Mouse (Mus musculus) neural tube, embryonic 11.5 days (tissue): ENCODE results near the gene Tmem256. TPM values are rescaled to one million over a fixed set of nuclear protein-coding genes. Genes with fewer than 3 reads are reported as not detected.

Source experiments
- ATAC-seq: fragments of 200-750 bp; cut with Nextera tagmentation; 2 replicates; pipeline ENCODE4 v1.8.0; 2017; ENCODE audit warnings: moderate number of reproducible peaks, mild to moderate bottlenecking, moderate TSS enrichment, moderate library complexity; ENCODE audit not compliant: insufficient read depth, low FRiP score, low TSS enrichment
- DNase-seq: peaks from one replicate; pipeline ENCODE4 v3.0.0-alpha.2; 2015; ENCODE audit warnings: low spot score
- H3K27ac ChIP-seq: fragments of 300-500 bp; sonication (generic); 2 replicates; pipeline ENCODE4 v1.5.1; 2014; ENCODE audit warnings: low read depth, mild to moderate bottlenecking, low read length
- H3K27me3 ChIP-seq: fragments of 300-500 bp; sonication (generic); 2 replicates; pipeline ENCODE4 v1.6.1; 2014; ENCODE audit warnings: mild to moderate bottlenecking, low read length, mixed read lengths; ENCODE audit not compliant: control insufficient read depth, insufficient read depth
- H3K36me3 ChIP-seq: fragments of 300-500 bp; sonication (generic); 2 replicates; pipeline ENCODE4 v1.6.1; 2014; ENCODE audit warnings: mild to moderate bottlenecking, low read length, moderate library complexity, mixed read lengths; ENCODE audit not compliant: control insufficient read depth, insufficient read depth
- H3K4me1 ChIP-seq: fragments of 300-500 bp; sonication (generic); 2 replicates; pipeline ENCODE4 v1.6.1; 2014; ENCODE audit warnings: low read length, mixed read lengths; ENCODE audit not compliant: control insufficient read depth, insufficient read depth
- H3K4me2 ChIP-seq: fragments of 300-500 bp; sonication (generic); 2 replicates; pipeline ENCODE4 v1.6.1; 2014; ENCODE audit warnings: low read depth, mild to moderate bottlenecking, moderate library complexity
- H3K4me3 ChIP-seq: fragments of 300-500 bp; sonication (generic); 2 replicates; pipeline ENCODE4 v1.5.1; 2014; ENCODE audit warnings: low read depth, low read length
- H3K9ac ChIP-seq: fragments of 300-500 bp; sonication (generic); 2 replicates; pipeline ENCODE4 v1.6.1; 2014; ENCODE audit warnings: mild to moderate bottlenecking, low read length
- H3K9me3 ChIP-seq: fragments of 300-500 bp; sonication (generic); 2 replicates; pipeline ENCODE4 v1.6.1; 2016; ENCODE audit warnings: low read length; ENCODE audit not compliant: control insufficient read depth
- WGBS: fragments of 180-500 bp; shearing (Covaris S2); extraction: QIAGEN DNeasy Blood & Tissue Kit; methylation state at CpG from one replicate; pipeline ENCODE4 v1.1.7; 2014; 5-methylcytosine and 5-hydroxymethylcytosine counted together
- polyA plus RNA-seq: library from polyadenylated mRNA; unstranded; fragments of >200 nt; fragmentation: Nextera tagmentation; extraction: Ambion mirVana; gene quantifications from 2 replicates; pipeline ENCODE4 v1.2.1, GENCODE M21; 2014

The Tmem256 gene
- polyA plus RNA-seq, 1 experiment from 2014 or later: 289 TPM

DNA sequence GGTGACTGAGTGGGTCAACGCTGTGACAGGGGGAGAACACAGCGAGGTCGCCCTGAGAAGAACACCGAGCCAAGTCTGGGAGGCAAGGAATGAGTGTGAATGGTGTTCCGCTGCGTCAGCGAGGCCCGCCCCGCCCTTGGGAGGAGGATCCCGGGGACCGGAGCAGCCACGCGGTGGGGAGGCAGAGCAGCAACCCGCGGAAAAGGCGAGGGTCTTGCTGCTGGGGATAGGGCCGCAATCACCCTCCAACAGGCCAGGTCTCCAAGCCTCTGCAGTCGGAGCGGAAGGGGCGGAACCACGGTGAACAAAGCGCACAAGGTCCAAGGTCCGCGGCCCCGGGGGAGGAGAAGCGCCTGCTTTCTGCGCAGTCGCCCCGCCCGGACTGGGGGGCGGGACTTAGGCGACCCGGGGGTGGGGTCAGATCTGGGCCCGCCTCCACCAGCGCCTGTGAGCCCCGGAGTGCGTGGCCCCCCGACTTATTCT, 7.9 kb downstream of the Tmem256 start, which contains the start of gene Plscr3:
TSS of gene Plscr3 (plus strand) at position 179 of the 483 bp plus-strand sequence.
- Histone ChIP-seq H3K9ac (peak within 1 kb of the TSS; percentile 93), H3K9me3 (no peaks in the 10 kb centered on the region), H3K4me2 (peak within 1 kb of the TSS; percentile 90), H3K36me3 (peaks cover 5% of the 10 kb centered on the region), H3K4me1 (peaks cover 19% of the 10 kb centered on the region), H3K27ac (peak within 1 kb of the TSS; percentile 97), H3K4me3 (peak within 1 kb of the TSS; percentile 78), H3K27me3 (no peaks in the 10 kb centered on the region)
- DNase-seq (peak; percentile 96), ATAC-seq (peak; percentile 88)
- under 1% methylated on average over 38 of the region's 38 CpGs for WGBS

DNA sequence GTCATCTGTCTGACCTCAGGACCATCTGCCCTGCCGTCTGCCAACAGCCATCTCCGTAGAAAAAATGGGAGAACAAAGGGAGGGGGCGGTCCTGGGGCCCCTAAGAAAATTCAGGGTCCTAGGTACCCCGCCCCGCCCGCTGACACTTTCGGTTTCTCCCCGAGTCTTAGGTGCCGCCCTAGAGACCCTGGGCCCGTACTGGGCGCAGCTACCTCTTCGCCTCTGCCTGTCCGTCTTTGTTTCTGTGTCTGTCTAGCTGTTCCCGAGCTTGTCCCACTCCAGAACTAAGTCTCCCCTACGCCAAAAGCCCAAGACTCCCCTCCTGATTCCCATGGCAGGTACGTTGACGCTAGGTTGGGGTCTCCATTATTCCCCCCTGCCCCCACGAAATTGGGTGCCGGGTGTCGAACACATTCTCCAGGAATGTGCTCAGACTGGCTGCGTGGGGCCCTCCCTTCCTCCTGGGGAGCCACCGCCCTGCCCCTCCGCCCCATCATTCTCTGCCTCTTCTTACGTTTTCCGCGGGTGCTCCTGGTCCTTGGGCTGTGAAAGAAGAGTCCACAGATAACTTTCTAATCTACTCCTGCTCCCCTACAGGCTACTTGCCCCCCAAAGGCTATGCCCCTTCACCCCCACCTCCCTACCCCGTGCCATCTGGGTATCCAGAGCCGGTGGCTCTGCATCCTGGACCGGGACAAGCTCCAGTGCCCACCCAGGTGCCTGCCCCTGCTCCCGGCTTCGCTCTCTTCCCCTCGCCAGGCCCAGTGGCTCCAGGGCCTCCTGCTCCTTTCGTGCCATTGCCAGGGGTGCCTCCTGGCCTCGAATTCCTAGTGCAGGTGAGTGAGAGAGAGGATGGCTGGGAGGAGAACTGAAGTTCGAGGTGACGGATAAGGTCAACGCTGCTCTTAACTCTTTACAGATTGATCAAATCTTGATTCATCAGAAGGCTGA, 8.7 kb downstream of the Tmem256 start:
- H3K4me1 ChIP-seq: peaks cover 19% of the 10 kb centered on the region
- 13% methylated on average over 37 of the region's 37 CpGs for WGBS
- peak; percentile 51; the same call in 1 of the 2 replicates for ATAC-seq

DNA sequence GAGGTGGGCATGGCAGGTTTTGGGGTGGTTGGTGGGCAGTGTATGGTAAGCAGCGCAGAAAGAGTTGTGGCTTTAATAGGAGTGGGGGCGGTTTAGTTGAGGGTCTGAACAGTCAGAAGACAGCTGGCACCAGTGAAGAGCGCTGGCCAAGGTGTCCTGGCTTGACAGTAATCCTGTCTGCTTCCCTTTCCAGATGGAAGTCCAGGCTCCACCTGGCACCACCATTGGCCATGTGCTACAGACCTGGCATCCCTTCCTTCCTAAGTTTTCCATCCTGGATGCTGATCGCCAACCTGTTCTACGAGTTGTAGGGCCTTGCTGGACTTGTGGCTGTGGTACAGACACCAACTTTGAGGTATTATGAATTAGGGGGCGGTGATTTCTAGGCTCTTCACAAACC, 9.7 kb downstream of the Tmem256 start:
- ATAC-seq: no peak
- H3K4me2 ChIP-seq: peak overlapping the region; percentile 90
- no peak overlapping the region; the same call in 1 of the 2 replicates for H3K4me3 ChIP-seq
- H3K36me3 ChIP-seq: peaks cover 7% of the 10 kb centered on the region
- no peak overlapping the region for H3K9ac ChIP-seq
- no peaks in the 10 kb centered on the region for H3K9me3 ChIP-seq
- H3K27me3 ChIP-seq: no peaks in the 10 kb centered on the region
- peaks cover 19% of the 10 kb centered on the region for H3K4me1 ChIP-seq
- DNase-seq: no peak
- H3K27ac ChIP-seq: no peak overlapping the region
- 96% methylated on average over 6 of the region's 6 CpGs for WGBS

More for the DNA sequence above, 8.7 kb downstream of the Tmem256 start:
- peak overlapping the region; percentile 93 for H3K9ac ChIP-seq
- peak overlapping the region; percentile 78 for H3K4me3 ChIP-seq
- peaks cover 7% of the 10 kb centered on the region for H3K36me3 ChIP-seq
- no peaks in the 10 kb centered on the region for H3K27me3 ChIP-seq
- peak overlapping the region; percentile 97 for H3K27ac ChIP-seq
- H3K4me2 ChIP-seq: peak overlapping the region; percentile 90
- no peaks in the 10 kb centered on the region for H3K9me3 ChIP-seq
- DNase-seq: no peak

DNA sequence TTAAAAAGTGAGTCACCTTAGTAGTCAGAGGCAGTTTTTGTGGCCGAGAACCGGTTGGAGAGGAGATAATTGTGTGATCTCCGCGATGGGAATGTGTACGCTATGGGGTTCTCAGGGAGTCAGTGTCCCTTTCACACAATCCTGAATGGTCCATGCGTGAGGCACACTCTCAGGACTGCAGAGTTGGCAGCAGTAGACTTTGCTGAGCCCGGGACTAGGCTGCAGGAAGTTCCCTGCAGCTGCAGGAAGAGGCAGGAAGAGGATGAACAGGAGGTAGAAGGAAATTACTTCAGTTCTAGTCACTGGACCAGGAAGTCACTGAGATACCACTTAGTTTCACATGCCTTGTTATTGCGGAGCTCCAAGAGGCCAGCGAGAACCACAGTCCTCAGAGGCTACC, 10.8 kb downstream of the Tmem256 start:
- no peak for DNase-seq
- peaks cover 19% of the 10 kb centered on the region for H3K4me1 ChIP-seq
- H3K4me3 ChIP-seq: no peak overlapping the region
- no peaks in the 10 kb centered on the region for H3K9me3 ChIP-seq
- H3K9ac ChIP-seq: no peak overlapping the region
- no peaks in the 10 kb centered on the region for H3K27me3 ChIP-seq
- 92% methylated on average over 9 of the region's 9 CpGs for WGBS
- ATAC-seq: no peak
- H3K4me2 ChIP-seq: no peak overlapping the region
- peaks cover 7% of the 10 kb centered on the region for H3K36me3 ChIP-seq
- no peak overlapping the region for H3K27ac ChIP-seq

DNA sequence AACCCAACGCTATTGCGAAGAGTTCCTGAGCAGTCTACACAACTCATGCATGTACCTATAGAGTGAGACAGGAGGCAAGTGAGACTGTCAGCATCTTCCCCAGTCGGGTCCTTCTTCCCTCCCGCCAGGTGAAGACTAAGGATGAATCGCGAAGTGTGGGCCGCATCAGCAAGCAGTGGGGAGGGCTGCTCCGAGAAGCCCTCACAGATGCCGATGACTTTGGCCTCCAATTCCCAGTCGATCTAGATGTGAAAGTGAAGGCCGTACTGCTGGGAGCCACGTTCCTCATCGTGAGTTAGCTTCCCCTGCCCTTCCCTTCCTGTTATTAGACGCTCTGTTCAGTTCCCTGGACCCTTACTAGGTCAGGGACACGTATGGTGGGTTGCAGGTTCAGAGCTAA, 11.6 kb downstream of the Tmem256 start:
- peaks cover 19% of the 10 kb centered on the region for H3K4me1 ChIP-seq

DNA sequence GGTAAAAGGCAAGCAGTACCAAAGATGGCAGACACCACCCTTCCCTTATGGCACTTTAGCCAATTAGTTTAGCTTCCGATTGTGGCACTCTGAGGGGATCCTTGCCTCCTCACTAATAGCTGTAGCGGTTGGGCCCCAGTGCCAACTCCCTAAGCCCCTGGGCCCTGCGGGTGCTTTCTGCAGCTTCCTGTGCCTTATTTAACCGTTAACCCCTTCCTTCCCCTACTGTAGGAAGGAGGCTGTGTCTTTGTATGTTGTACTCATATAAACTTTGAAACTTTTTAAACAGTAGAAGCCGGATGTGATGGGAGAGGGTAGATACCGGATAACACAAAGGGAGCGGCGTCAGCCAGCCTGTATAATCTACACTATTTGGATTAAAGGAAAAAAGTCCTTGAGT, 12.4 kb downstream of the Tmem256 start:
- no peak overlapping the region for H3K27ac ChIP-seq
- WGBS: 85% methylated on average over 8 of the region's 8 CpGs
- ATAC-seq: no peak
- no peak for DNase-seq
- H3K36me3 ChIP-seq: peaks cover 7% of the 10 kb centered on the region
- H3K27me3 ChIP-seq: no peaks in the 10 kb centered on the region
- no peak overlapping the region for H3K4me2 ChIP-seq
- peaks cover 13% of the 10 kb centered on the region for H3K4me1 ChIP-seq
- no peak overlapping the region for H3K4me3 ChIP-seq
- H3K9me3 ChIP-seq: no peaks in the 10 kb centered on the region
- no peak overlapping the region for H3K9ac ChIP-seq

More for the DNA sequence above, 11.6 kb downstream of the Tmem256 start:
- DNase-seq: no peak
- ATAC-seq: no peak
- Histone ChIP-seq H3K27ac (no peak overlapping the region), H3K27me3 (no peaks in the 10 kb centered on the region), H3K36me3 (peaks cover 7% of the 10 kb centered on the region), H3K4me2 (no peak overlapping the region), H3K4me3 (no peak overlapping the region), H3K9me3 (no peaks in the 10 kb centered on the region), H3K9ac (no peak overlapping the region)
- 95% methylated on average over 15 of the region's 15 CpGs for WGBS

DNA sequence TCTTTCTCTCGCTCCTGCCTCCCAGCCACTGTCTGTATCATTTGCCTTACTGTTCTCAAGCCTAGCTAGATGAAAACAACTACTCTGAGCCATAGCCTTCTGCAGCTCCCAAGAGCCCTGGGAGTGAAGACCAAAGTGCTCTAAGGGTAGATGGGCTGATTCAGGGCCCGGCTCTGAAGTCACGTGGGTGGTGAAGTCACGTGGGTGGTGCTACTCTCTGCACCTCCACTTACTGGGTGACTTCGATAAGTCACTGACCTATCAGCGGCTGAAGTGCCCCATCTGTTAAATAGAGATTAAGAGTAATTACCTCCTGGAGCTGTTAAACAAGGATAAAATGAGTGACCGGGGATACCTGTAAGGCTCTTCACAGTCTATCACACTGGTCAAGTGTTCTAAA, 15.7 kb downstream of the Tmem256 start:
- Histone ChIP-seq H3K4me3 (no peak overlapping the region), H3K36me3 (peaks cover 7% of the 10 kb centered on the region), H3K27me3 (peaks cover 10% of the 10 kb centered on the region), H3K9ac (no peak overlapping the region), H3K9me3 (no peaks in the 10 kb centered on the region), H3K4me2 (no peak overlapping the region), H3K4me1 (no peaks in the 10 kb centered on the region), H3K27ac (0 out of 2 replicates have a peak overlapping the region, but pooled peaks have one; percentile 17)
- DNase-seq (no peak), ATAC-seq (no peak)
- 80% methylated on average over 7 of the region's 7 CpGs for WGBS

DNA sequence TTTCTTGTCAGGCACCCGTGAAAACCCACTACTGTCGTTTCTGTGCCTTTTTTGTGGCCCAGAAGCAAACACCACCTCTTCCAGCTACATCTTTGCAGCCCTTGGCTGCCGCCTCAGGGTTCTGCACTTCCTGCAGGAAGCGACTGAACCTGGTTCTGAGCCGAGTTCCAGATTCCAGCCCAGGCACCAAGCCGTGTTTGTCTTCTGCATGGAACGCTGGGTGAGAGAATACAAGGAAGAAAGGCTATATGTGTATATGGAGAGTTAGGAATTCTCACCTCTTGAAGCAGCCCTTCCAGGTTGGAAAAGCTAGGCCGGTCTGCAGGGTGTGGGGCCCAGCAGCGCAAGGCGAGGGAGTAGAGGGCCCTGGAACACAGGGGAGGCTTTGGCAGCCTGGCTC, 16.4 kb downstream of the Tmem256 start:
- 89% methylated on average over 10 of the region's 10 CpGs for WGBS
- H3K4me3 ChIP-seq: no peak overlapping the region
- peaks cover 6% of the 10 kb centered on the region for H3K36me3 ChIP-seq
- DNase-seq: no peak
- no peak overlapping the region for H3K9ac ChIP-seq
- no peak overlapping the region for H3K27ac ChIP-seq
- no peaks in the 10 kb centered on the region for H3K4me1 ChIP-seq
- no peak overlapping the region for H3K4me2 ChIP-seq
- no peaks in the 10 kb centered on the region for H3K9me3 ChIP-seq
- no peak for ATAC-seq
- peaks cover 13% of the 10 kb centered on the region for H3K27me3 ChIP-seq
